14 mouse cellular contexts compared by ENCODE assay signal in the genomic region with DNA sequence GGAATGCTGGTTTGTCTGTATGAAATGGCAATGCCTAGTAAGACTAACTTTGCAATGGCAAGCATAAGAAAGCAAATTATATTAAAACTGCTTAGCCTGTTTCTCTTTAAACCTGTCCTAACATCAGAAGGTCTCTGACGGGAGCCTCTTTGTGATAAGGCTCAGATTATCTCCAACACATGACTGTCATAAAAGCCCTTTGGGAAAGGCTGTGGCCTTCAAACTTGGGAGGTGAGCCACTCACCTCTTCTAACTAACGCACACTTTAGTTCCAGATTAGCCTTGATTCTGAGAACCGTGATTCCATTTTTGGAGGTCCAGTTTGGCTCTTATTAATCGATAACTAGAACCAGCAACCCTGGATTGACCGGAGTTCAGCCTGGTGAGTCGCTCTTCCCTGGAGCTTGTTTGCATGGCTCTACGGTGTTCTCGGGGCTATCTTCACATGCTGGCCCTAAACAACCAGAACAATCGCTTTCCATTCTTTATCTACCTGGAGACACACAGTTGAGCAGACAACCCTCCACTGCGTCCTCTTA.
DNase-seq lines count a peak whose midpoint lies in the region; ATAC-seq lines count a peak whose summit lies in the region.
"Had no signal": no experiment of that assay in that cellular context is flagged by ENCODE, and none has a peak within 500 bp of the region (broad histone marks: within the 10 kb centered on the region; RNA-seq: fewer than 3 reads in every experiment).

No protein-coding gene starts in this region.

- no peak overlapping the region for H3K27ac ChIP-seq in kidney, embryonic 14.5 days (ENCODE audit: low read depth, low read length)
- peak overlapping the region; percentile 45 for H3K27ac ChIP-seq in intestine, embryonic 16.5 days (ENCODE audit: low read length)
- H3K27ac ChIP-seq: forebrain, embryonic 13.5 days; heart, embryonic 13.5 days had no signal

- ATAC-seq in kidney, embryonic 14.5 days (ENCODE audit: low FRiP score, low TSS enrichment), result no peak
- ATAC-seq in intestine, embryonic 16.5 days, result peak; percentile 81
- ATAC-seq: activated CD4-positive, CD25-positive, alpha-beta regulatory T cell, adult 4 months; forebrain, embryonic 13.5 days; forebrain, postnatal 0 days; Patski had no signal

- peak; percentile 26 for DNase-seq in kidney, adult 18-20 months
- peak; percentile 24 for DNase-seq in kidney, postnatal 36 days
- no peak for DNase-seq in kidney, postnatal 14 days
- no peak for DNase-seq in cerebellum, postnatal 36 days
- DNase-seq: adrenal gland, postnatal 14 days; forebrain, postnatal 0 days; gastrocnemius, postnatal 36 days had no signal

- H3K9me3 ChIP-seq in kidney, embryonic 14.5 days (ENCODE audit: control insufficient read depth, low read length), result no peaks in the 10 kb centered on the region
- H3K9me3 ChIP-seq in intestine, embryonic 16.5 days (ENCODE audit: control insufficient read depth, low read length), result no peaks in the 10 kb centered on the region
- H3K9me3 ChIP-seq: forebrain, embryonic 13.5 days; heart, embryonic 13.5 days had no signal

- H3K4me2 ChIP-seq in kidney, embryonic 14.5 days (replicated peaks; ENCODE audit: low read depth, low read length), result no peak overlapping the region
- 0 out of 2 replicates have a peak overlapping the region, but pooled peaks have one; percentile 2 for H3K4me2 ChIP-seq in intestine, embryonic 16.5 days (ENCODE audit: low read depth, low read length)
- H3K4me2 ChIP-seq: forebrain, embryonic 13.5 days; heart, embryonic 13.5 days had no signal

- no peaks in the 10 kb centered on the region for H3K36me3 ChIP-seq in kidney, embryonic 14.5 days (ENCODE audit: control insufficient read depth, insufficient read depth, low read length)
- no peaks in the 10 kb centered on the region for H3K36me3 ChIP-seq in intestine, embryonic 16.5 days (ENCODE audit: control insufficient read depth, insufficient read depth, low read length)
- H3K36me3 ChIP-seq: heart, embryonic 13.5 days had no signal

- 0 out of 2 replicates have a peak, but pooled peaks cover 3% of the 10 kb centered on the region for H3K4me1 ChIP-seq in kidney, embryonic 14.5 days (ENCODE audit: control insufficient read depth, insufficient read depth, low read length)
- H3K4me1 ChIP-seq in intestine, embryonic 16.5 days (ENCODE audit: control insufficient read depth, insufficient read depth, low read length), result no peaks in the 10 kb centered on the region
- H3K4me1 ChIP-seq: forebrain, embryonic 13.5 days had no signal

- 84% methylated on average over 10 of the region's 10 CpGs for WGBS in kidney, embryonic 14.5 days
- 61% methylated on average over 10 of the region's 10 CpGs for WGBS in intestine, embryonic 16.5 days

- no peaks in the 10 kb centered on the region for H3K27me3 ChIP-seq in kidney, embryonic 14.5 days (ENCODE audit: control insufficient read depth, insufficient read depth, low read length)
- no peaks in the 10 kb centered on the region for H3K27me3 ChIP-seq in intestine, embryonic 16.5 days (replicated peaks; ENCODE audit: control insufficient read depth, insufficient read depth, low read length)
- H3K27me3 ChIP-seq: CH12.LX; forebrain, embryonic 13.5 days; heart, embryonic 13.5 days; Patski had no signal

- H3K9ac ChIP-seq in kidney, embryonic 14.5 days (ENCODE audit: low read depth, low read length), result no peak overlapping the region
- no peak overlapping the region for H3K9ac ChIP-seq in intestine, embryonic 16.5 days (ENCODE audit: low read depth, low read length)
- H3K9ac ChIP-seq: forebrain, embryonic 13.5 days; forebrain, postnatal 0 days; heart, embryonic 13.5 days had no signal

- H3K4me3 ChIP-seq in kidney, embryonic 14.5 days (ENCODE audit: low read length), result no peak overlapping the region
- H3K4me3 ChIP-seq in intestine, embryonic 16.5 days (ENCODE audit: low read length), result no peak overlapping the region
- H3K4me3 ChIP-seq: forebrain, embryonic 13.5 days; heart, embryonic 13.5 days had no signal

Comparison
In these comparisons a context has a peak if more than half of its experiments do, and no peak if none do; other contexts are left out.
1. DNase-seq: peak in kidney, adult 18-20 months (single experiment) and kidney, postnatal 36 days (2 of 2); none in kidney, postnatal 14 days (single experiment) and cerebellum, postnatal 36 days (0 of 2).